Mouse (Mus musculus) limb, embryonic 15.5 days (tissue): Measurements from ENCODE around the gene A930017K11Rik. TPM values are rescaled to one million over a fixed set of nuclear protein-coding genes. Genes with fewer than 3 reads are reported as not detected.

Experiments used
- ATAC-seq: fragments of 200-750 bp; cut with Nextera tagmentation; 2 replicates; pipeline ENCODE4 v1.8.0; 2017; ENCODE audit warnings: low read depth, moderate TSS enrichment; ENCODE audit not compliant: insufficient number of reproducible peaks, low FRiP score, low TSS enrichment
- H3K27ac ChIP-seq: fragments of 300-500 bp; sonication (generic); 2 replicates; pipeline ENCODE4 v1.5.1; 2015; ENCODE audit warnings: moderate library complexity, mild to moderate bottlenecking, inconsistent platforms
- H3K27me3 ChIP-seq: fragments of 300-500 bp; sonication (generic); 2 replicates; pipeline ENCODE4 v1.6.1; 2015; ENCODE audit warnings: inconsistent platforms
- H3K36me3 ChIP-seq: fragments of 300-500 bp; sonication (generic); 2 replicates; pipeline ENCODE4 v1.6.1; 2015; ENCODE audit warnings: inconsistent platforms
- H3K4me1 ChIP-seq: fragments of 300-500 bp; sonication (generic); 2 replicates; pipeline ENCODE4 v1.6.1; 2015; ENCODE audit warnings: inconsistent platforms
- H3K4me2 ChIP-seq: fragments of 300-500 bp; sonication (generic); 2 replicates; pipeline ENCODE4 v1.6.1; 2015; ENCODE audit warnings: mild to moderate bottlenecking, inconsistent platforms
- H3K4me3 ChIP-seq: fragments of 300-500 bp; sonication (generic); 2 replicates; pipeline ENCODE4 v1.5.1; 2015; ENCODE audit warnings: mild to moderate bottlenecking, inconsistent platforms
- H3K9ac ChIP-seq: fragments of 300-500 bp; sonication (generic); 2 replicates; pipeline ENCODE4 v1.6.1; 2015; ENCODE audit warnings: inconsistent platforms
- H3K9me3 ChIP-seq: fragments of 300-500 bp; sonication (generic); 2 replicates; pipeline ENCODE4 v1.6.1; 2016; ENCODE audit warnings: inconsistent platforms
- WGBS: fragments of 180-500 bp; shearing (Covaris S2); methylation state at CpG from one replicate; pipeline ENCODE4 v1.1.7; 2015; 5-methylcytosine and 5-hydroxymethylcytosine counted together
- polyA plus RNA-seq: library from polyadenylated mRNA; unstranded; fragments of >200 nt; fragmentation: Nextera tagmentation; extraction: Ambion mirVana; gene quantifications from 2 replicates; pipeline ENCODE4 v1.2.1, GENCODE M21; 2015

A930017K11Rik gene
- polyA plus RNA-seq, result 0.06 and 0.14 TPM in 2 replicates

GRCm38 (mm10) chr17:25951803-25952623 is at the start of gene A930017K11Rik:
Gene A930017K11Rik, minus strand, starts transcription at chr17:25952565.
- H3K9me3 ChIP-seq, result no peaks in the 10 kb centered on the region
- H3K36me3 ChIP-seq, result no peaks in the 10 kb centered on the region
- no peak within 1 kb of the TSS for H3K27ac ChIP-seq
- H3K4me3 ChIP-seq, result peak within 1 kb of the TSS; percentile 43
- H3K4me1 ChIP-seq, result peaks cover 16% of the 10 kb centered on the region
- H3K4me2 ChIP-seq, result peak within 1 kb of the TSS; percentile 81
- H3K27me3 ChIP-seq, result peaks cover 46% of the 10 kb centered on the region
- ATAC-seq, result no peak
- WGBS, result 1% methylated on average over 58 of the region's 58 CpGs
- H3K9ac ChIP-seq, result 0 out of 2 replicates have a peak within 1 kb of the TSS, but pooled peaks have one; percentile 18

DNA sequence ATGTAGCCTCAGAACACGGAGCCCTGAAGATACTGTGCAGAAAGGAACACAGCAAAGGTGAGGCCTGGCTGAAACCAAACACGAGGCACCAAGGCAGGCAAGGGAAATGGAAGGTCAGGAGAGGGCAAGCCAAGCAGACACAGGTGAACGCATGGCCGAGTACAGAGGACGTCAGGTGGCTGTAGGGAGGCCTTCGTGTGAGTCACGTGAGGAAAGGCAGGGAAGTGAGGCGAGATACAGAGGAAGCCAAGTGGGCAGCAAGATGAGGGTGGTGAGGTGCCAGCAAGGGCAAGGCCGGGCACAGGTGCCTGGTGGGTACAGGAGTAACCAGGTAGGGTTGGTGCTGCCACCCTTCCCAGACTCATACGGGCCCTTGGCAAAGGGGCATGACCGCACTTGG is 46.1 kb upstream of the A930017K11Rik start:
- no peak for ATAC-seq
- Histone ChIP-seq H3K4me2 (no peak overlapping the region), H3K4me1 (no peaks in the 10 kb centered on the region), H3K27ac (no peak overlapping the region), H3K9me3 (no peaks in the 10 kb centered on the region), H3K36me3 (peaks cover 67% of the 10 kb centered on the region), H3K9ac (no peak overlapping the region), H3K27me3 (no peaks in the 10 kb centered on the region), H3K4me3 (no peak overlapping the region)
- 87% methylated on average over 11 of the region's 11 CpGs for WGBS

GRCm38 (mm10) chr17:25993489-25993888 is 41.1 kb upstream of the A930017K11Rik start:
- no peaks in the 10 kb centered on the region for H3K9me3 ChIP-seq
- 87% methylated on average over 3 of the region's 3 CpGs for WGBS
- no peak overlapping the region for H3K4me2 ChIP-seq
- no peaks in the 10 kb centered on the region for H3K27me3 ChIP-seq
- peaks cover 86% of the 10 kb centered on the region for H3K36me3 ChIP-seq
- H3K4me3 ChIP-seq, result no peak overlapping the region
- H3K4me1 ChIP-seq, result no peaks in the 10 kb centered on the region
- no peak for ATAC-seq
- H3K9ac ChIP-seq, result no peak overlapping the region
- H3K27ac ChIP-seq, result no peak overlapping the region

DNA sequence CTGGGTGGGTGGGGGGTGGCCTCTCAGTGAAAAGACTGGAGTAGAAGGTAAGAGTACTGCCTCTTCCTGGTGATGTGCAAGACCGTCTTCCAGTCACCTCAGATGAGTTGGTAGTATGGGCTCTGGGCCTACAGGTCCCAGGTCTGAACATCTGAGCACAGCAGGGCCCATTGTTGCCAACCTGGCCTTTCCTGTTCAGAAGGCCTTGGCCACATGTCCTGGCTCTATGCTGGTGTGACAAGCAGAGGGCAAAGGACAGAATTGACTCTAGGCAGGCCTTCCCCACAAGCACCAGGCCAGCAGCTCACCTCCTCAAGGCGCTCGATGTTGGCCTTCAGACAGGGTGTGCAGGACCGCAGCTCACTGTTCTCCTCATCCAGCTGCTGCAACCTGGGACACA is 39.9 kb upstream of the A930017K11Rik start:
- H3K27ac ChIP-seq, result no peak overlapping the region
- no peak overlapping the region for H3K4me2 ChIP-seq
- no peaks in the 10 kb centered on the region for H3K27me3 ChIP-seq
- no peaks in the 10 kb centered on the region for H3K9me3 ChIP-seq
- H3K36me3 ChIP-seq, result peaks cover 75% of the 10 kb centered on the region
- no peak for ATAC-seq
- H3K4me3 ChIP-seq, result no peak overlapping the region
- H3K4me1 ChIP-seq, result no peaks in the 10 kb centered on the region
- no peak overlapping the region for H3K9ac ChIP-seq
- 95% methylated on average over 4 of the region's 4 CpGs for WGBS

DNA sequence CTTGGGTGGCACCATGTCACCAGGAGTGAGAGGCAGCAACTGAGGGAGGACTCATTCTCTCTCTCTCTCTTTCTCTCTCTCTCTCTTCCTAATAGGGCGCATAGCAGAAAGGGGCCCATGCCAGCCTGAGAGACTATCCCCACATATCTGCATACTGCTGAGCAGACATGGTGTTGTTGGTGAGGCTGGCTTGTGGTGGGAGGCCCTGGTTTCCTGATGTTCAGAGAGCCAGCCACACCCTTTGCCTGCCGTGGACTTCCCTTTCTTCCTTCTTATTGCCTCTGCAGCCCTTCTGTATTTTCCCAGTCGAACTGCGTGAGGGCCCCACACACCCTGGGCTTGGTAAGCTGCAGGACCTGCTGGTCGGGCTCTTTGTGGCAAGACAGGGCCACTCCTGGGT is 38.0 kb upstream of the A930017K11Rik start:
- H3K9me3 ChIP-seq, result no peaks in the 10 kb centered on the region
- no peak for ATAC-seq
- no peak overlapping the region for H3K4me2 ChIP-seq
- H3K27me3 ChIP-seq, result no peaks in the 10 kb centered on the region
- H3K4me3 ChIP-seq, result no peak overlapping the region
- no peak overlapping the region for H3K9ac ChIP-seq
- 85% methylated on average over 5 of the region's 5 CpGs for WGBS
- H3K36me3 ChIP-seq, result peaks cover 61% of the 10 kb centered on the region
- H3K27ac ChIP-seq, result no peak overlapping the region
- H3K4me1 ChIP-seq, result peaks cover 7% of the 10 kb centered on the region; the same call in 1 of the 2 replicates

DNA sequence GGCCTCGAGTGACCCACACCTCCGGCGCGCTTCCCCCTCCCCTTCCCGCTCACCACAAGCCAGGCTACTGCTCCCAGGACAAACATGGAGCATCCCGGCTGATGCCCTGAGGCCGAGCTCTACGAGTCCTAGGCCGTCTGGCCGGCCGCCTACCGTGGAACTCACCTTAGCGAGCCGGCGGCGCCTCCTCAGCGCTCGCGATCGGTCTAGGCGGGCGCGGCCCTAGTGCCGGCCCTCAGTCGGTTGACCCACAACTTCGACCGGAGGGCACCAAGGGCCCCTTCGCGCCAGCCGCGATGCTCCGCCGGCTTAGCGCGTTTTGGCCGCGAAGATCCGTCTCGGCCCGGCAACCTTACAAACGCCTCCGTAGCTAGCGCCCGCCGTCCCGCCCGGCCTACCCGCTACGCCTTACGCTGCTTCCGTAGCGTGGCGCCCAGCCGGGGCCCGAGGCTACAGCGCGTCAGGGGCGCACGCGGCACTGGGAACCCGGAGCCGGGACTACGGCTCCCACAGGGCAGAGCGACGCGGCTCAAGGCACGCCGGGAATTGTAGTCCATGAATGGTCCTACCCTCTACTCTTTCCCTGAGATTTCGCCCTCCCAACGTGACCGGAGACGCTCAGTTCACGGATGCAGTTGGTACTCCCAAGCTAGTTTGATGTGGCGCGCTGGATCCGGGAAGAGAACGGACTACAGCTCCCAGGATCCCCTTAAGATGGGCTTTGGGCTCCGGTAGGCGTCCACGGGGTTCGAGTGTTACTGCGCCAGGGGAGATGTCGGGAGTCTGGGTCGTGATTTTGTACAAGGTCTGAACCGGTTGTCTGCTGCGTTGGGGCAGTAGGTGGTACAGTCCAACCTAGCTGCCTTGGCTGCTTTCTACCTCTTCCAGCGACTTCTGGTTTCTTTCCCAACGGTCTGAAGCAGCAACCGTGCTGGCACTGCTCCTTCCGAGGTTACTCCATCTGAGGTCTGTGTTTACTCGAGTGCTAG is 33.2 kb upstream of the A930017K11Rik start, which contains the start of gene Capn15:
Capn15 (minus strand) TSS at position 491 of the 989 bp plus-strand sequence.
- peaks cover 20% of the 10 kb centered on the region for H3K36me3 ChIP-seq
- no peaks in the 10 kb centered on the region for H3K27me3 ChIP-seq
- WGBS, result under 1% methylated on average over 91 of the region's 91 CpGs
- peaks cover 33% of the 10 kb centered on the region for H3K4me1 ChIP-seq
- peak; percentile 99 for ATAC-seq
- H3K4me3 ChIP-seq, result peak within 1 kb of the TSS; percentile 89
- no peaks in the 10 kb centered on the region for H3K9me3 ChIP-seq
- peak within 1 kb of the TSS; percentile 60 for H3K4me2 ChIP-seq
- H3K27ac ChIP-seq, result peak within 1 kb of the TSS; percentile 89
- peak within 1 kb of the TSS; percentile 83 for H3K9ac ChIP-seq

- peak overlapping the region; percentile 89 for H3K4me3 ChIP-seq
- H3K4me1 ChIP-seq, result peaks cover 41% of the 10 kb centered on the region
- ATAC-seq, result no peak
- peaks cover 11% of the 10 kb centered on the region for H3K36me3 ChIP-seq
- H3K4me2 ChIP-seq, result peak overlapping the region; percentile 60
- H3K27ac ChIP-seq, result peak overlapping the region; percentile 89
- H3K9me3 ChIP-seq, result no peaks in the 10 kb centered on the region
- 8% methylated on average over 17 of the region's 17 CpGs for WGBS
- peak overlapping the region; percentile 83 for H3K9ac ChIP-seq
- H3K27me3 ChIP-seq, result no peaks in the 10 kb centered on the region
Measured at GRCm38 (mm10) chr17:25984556-25985305, 32.4 kb upstream of the A930017K11Rik start.

GRCm38 (mm10) chr17:25984066-25984465 is 31.7 kb upstream of the A930017K11Rik start:
- Histone ChIP-seq H3K27me3 (no peaks in the 10 kb centered on the region), H3K4me1 (peaks cover 41% of the 10 kb centered on the region), H3K36me3 (peaks cover 6% of the 10 kb centered on the region; the same call in 1 of the 2 replicates), H3K4me2 (peak overlapping the region; percentile 60; the same call in 1 of the 2 replicates), H3K27ac (no peak overlapping the region), H3K9ac (no peak overlapping the region), H3K4me3 (peak overlapping the region; percentile 89; the same call in 1 of the 2 replicates), H3K9me3 (no peaks in the 10 kb centered on the region)
- 97% methylated on average over 1 of the region's 1 CpGs for WGBS
- no peak for ATAC-seq

DNA sequence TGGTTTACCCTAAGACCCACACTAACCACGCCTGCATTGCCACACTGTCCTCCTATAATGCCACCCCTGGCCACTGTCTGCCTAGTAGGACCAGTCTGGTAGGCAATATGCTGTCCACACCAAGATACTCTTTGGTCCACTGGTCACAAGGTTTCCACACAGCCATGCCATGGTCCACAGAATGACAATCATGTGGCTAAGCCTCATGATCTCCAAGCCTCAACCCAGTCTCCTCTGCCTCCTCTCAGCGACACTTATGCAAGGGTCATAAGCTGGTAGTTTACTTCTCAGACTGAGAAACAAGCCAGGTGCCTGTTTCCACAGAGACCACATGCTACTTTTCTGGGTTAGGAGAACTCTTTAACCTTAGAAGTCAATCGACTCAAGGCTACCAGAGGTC is 30.5 kb upstream of the A930017K11Rik start:
- WGBS, result 93% methylated on average over 3 of the region's 3 CpGs
- Histone ChIP-seq H3K9me3 (no peaks in the 10 kb centered on the region), H3K9ac (no peak overlapping the region), H3K4me2 (no peak overlapping the region), H3K36me3 (no peaks in the 10 kb centered on the region), H3K4me1 (peaks cover 44% of the 10 kb centered on the region), H3K4me3 (no peak overlapping the region), H3K27ac (no peak overlapping the region), H3K27me3 (no peaks in the 10 kb centered on the region)
- ATAC-seq, result no peak

GRCm38 (mm10) chr17:25980854-25981253 is 28.5 kb upstream of the A930017K11Rik start:
- no peak overlapping the region for H3K9ac ChIP-seq
- WGBS, result 78% methylated on average over 5 of the region's 5 CpGs
- no peak overlapping the region for H3K4me3 ChIP-seq
- no peak overlapping the region for H3K4me2 ChIP-seq
- peak overlapping the region; percentile 17; the same call in 1 of the 2 replicates for H3K27ac ChIP-seq
- H3K27me3 ChIP-seq, result no peaks in the 10 kb centered on the region
- no peak for ATAC-seq
- no peaks in the 10 kb centered on the region for H3K36me3 ChIP-seq
- H3K9me3 ChIP-seq, result no peaks in the 10 kb centered on the region
- peaks cover 37% of the 10 kb centered on the region for H3K4me1 ChIP-seq
